Mouse (Mus musculus): ENCODE data around the gene Elovl5. TPM values are rescaled to one million over a fixed set of nuclear protein-coding genes. Genes with fewer than 3 reads are reported as not detected.
A peak's percentile ranks its signal among the peaks of the same experiment; 100 is the strongest.

The Elovl5 gene
- polyA plus RNA-seq, 1 experiment from 2014 or later: 102 TPM

GRCm38 (mm10) chr9:77931740-77932139 is 14.6 kb downstream of the Elovl5 start:
- H3K9me3 ChIP-seq (replicated peaks): no peaks in the 10 kb centered on the region
- DNase-seq (ENCODE audit: low spot score): no peak
- H3K4me3 ChIP-seq: no peak overlapping the region
- H3K4me1 ChIP-seq: peaks cover 44% of the 10 kb centered on the region
- 80% methylated on average over 5 of the region's 5 CpGs for WGBS
- H3K27ac ChIP-seq (replicated peaks): peak overlapping the region; percentile 79
- peaks cover 9% of the 10 kb centered on the region for H3K36me3 ChIP-seq
- H3K27me3 ChIP-seq (ENCODE audit: low read depth, poor library complexity, severe bottlenecking): no peaks in the 10 kb centered on the region

DNA sequence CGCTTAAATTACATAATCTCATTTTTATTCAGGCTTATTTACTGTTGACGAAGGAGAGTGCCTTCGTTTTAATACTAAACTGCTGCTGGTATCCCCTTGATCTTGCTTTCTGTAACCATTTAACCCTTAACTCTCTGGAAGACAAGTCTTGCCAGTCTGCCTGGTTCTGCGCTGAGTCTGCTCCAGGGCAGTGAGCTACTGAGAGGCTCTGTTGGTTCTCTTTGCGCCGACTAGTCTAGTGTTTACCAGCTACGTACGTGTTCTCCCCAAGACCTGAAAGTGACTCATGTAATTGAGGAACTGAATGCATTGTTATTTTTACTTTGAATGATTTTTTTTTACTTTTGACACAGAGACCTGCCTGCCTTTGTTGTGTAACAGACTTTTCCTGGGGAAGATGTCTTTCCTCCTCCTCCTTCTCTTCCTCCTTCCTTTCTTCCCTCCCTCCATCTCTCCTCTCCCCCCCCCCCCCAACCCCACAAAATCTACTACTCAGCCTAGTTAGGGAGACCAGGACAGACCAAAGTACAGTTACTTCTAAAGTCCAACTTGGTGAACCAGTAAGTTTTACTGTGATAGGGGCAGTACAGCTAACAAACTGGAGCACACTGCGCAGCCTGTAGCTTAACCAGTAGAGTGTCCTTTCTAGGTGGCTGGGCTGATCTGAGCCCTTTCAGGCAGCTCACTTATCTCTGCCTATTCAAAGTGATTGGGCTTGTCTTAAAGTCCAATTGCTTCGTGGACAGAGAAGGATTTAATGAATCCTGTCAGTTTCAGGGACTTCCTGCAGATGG is 18.9 kb downstream of the Elovl5 start:
- H3K36me3 ChIP-seq: peaks cover 9% of the 10 kb centered on the region
- 74% methylated on average over 10 of the region's 10 CpGs for WGBS
- no peaks in the 10 kb centered on the region for H3K27me3 ChIP-seq (ENCODE audit: low read depth, poor library complexity, severe bottlenecking)
- no peak for DNase-seq (ENCODE audit: low spot score)
- peaks cover 44% of the 10 kb centered on the region for H3K4me1 ChIP-seq
- no peak overlapping the region for H3K4me3 ChIP-seq
- no peaks in the 10 kb centered on the region for H3K9me3 ChIP-seq (replicated peaks)
- H3K27ac ChIP-seq (replicated peaks): no peak overlapping the region

DNA sequence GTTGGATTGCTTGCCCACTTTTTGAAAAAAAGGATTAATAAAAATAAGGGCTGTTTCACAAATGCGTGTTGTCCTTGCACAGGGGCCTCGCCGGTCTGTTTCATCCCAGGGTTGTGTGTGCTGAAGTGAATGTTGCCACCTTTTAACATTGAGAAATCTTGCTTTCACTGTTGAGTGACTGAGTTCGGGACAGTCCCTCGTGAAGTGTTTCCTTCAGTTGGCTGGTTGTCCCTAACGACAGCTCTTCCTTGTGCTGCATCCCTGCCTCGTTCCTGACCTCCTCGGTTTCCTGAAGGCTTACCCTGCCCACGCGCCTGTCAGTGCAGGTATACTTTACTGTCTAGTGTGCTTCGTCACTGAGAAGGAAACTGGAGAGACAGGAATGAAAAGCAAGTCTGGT is 20.7 kb downstream of the Elovl5 start:
- Histone ChIP-seq H3K4me1 (peaks cover 43% of the 10 kb centered on the region), H3K36me3 (peaks cover 9% of the 10 kb centered on the region), H3K27ac (replicated peaks) (no peak overlapping the region), H3K27me3 (ENCODE audit: low read depth, poor library complexity, severe bottlenecking) (no peaks in the 10 kb centered on the region), H3K9me3 (replicated peaks) (no peaks in the 10 kb centered on the region), H3K4me3 (no peak overlapping the region)
- no peak for DNase-seq (ENCODE audit: low spot score)
- 80% methylated on average over 11 of the region's 11 CpGs for WGBS

- WGBS: 74% methylated on average over 13 of the region's 13 CpGs
- no peaks in the 10 kb centered on the region for H3K27me3 ChIP-seq (ENCODE audit: low read depth, poor library complexity, severe bottlenecking)
- H3K27ac ChIP-seq (replicated peaks): no peak overlapping the region
- H3K4me3 ChIP-seq: no peak overlapping the region
- DNase-seq (ENCODE audit: low spot score): no peak
- peaks cover 9% of the 10 kb centered on the region for H3K36me3 ChIP-seq
- H3K4me1 ChIP-seq: peaks cover 43% of the 10 kb centered on the region
- H3K9me3 ChIP-seq (replicated peaks): no peaks in the 10 kb centered on the region
Measured at GRCm38 (mm10) chr9:77938761-77939553, 21.8 kb downstream of the Elovl5 start.

- Histone ChIP-seq H3K4me3 (no peak overlapping the region), H3K4me1 (peaks cover 43% of the 10 kb centered on the region), H3K36me3 (peaks cover 6% of the 10 kb centered on the region; the same call in 1 of the 2 replicates), H3K9me3 (replicated peaks) (no peaks in the 10 kb centered on the region), H3K27me3 (ENCODE audit: low read depth, poor library complexity, severe bottlenecking) (no peaks in the 10 kb centered on the region), H3K27ac (replicated peaks) (no peak overlapping the region)
- no peak for DNase-seq (ENCODE audit: low spot score)
- 87% methylated on average over 5 of the region's 5 CpGs for WGBS
Measured at GRCm38 (mm10) chr9:77939554-77939920, 22.4 kb downstream of the Elovl5 start.

- no peaks in the 10 kb centered on the region for H3K9me3 ChIP-seq (replicated peaks)
- peaks cover 43% of the 10 kb centered on the region for H3K4me1 ChIP-seq
- no peaks in the 10 kb centered on the region for H3K27me3 ChIP-seq (ENCODE audit: low read depth, poor library complexity, severe bottlenecking)
- DNase-seq (ENCODE audit: low spot score): no peak
- H3K36me3 ChIP-seq: peaks cover 3% of the 10 kb centered on the region; the same call in 1 of the 2 replicates
- no peak overlapping the region for H3K4me3 ChIP-seq
- no peak overlapping the region for H3K27ac ChIP-seq (replicated peaks)
- 77% methylated on average over 6 of the region's 6 CpGs for WGBS
Measured at GRCm38 (mm10) chr9:77941058-77941457, 23.9 kb downstream of the Elovl5 start.

DNA sequence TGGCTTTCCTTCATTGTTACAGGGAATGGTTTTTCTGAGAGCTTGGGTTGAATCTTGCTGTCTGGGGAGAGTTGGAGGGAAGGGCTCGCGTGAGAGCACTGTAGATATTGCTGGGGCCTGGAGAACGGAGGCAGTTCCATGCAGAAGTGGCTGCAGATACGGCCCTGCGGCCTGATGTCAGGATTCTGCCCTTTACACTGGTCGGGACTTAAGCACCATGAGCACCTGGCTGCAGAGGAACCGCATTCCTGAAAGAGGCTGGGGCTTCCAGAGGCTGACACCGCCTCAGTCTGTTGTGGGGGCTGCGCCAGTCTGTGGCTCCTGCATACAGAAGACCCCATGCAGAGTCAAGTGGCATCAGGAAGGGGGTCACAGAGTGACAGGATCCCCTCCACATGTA is 24.7 kb downstream of the Elovl5 start:
- H3K4me1 ChIP-seq: peaks cover 43% of the 10 kb centered on the region
- no peaks in the 10 kb centered on the region for H3K9me3 ChIP-seq (replicated peaks)
- H3K27ac ChIP-seq (replicated peaks): no peak overlapping the region
- WGBS: 75% methylated on average over 9 of the region's 9 CpGs
- H3K27me3 ChIP-seq (ENCODE audit: low read depth, poor library complexity, severe bottlenecking): no peaks in the 10 kb centered on the region
- DNase-seq (ENCODE audit: low spot score): no peak
- H3K36me3 ChIP-seq: no peaks in the 10 kb centered on the region; the same call in 1 of the 2 replicates
- H3K4me3 ChIP-seq: no peak overlapping the region

DNA sequence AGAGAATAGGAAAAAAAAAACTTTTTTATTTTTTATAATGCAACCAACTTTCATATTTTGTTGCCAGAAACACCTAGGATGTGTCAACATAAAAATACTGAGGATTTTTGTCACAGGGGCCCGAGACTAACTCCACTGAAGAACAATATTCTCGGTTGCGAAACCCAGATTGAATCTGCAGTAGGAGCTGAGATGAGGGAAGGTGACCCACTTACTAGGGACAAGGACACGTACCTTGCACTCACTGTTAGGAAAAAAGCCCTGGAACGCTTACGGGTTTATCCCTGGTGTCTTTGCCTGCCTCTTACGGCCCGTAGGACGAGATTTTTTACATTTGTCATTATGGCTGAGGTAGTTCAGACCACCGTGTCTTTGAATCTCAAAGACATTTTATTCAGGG is 25.2 kb downstream of the Elovl5 start:
- no peak overlapping the region for H3K4me3 ChIP-seq
- no peak overlapping the region for H3K27ac ChIP-seq (replicated peaks)
- WGBS: 87% methylated on average over 10 of the region's 10 CpGs
- peaks cover 6% of the 10 kb centered on the region; the same call in 1 of the 2 replicates for H3K36me3 ChIP-seq
- peaks cover 38% of the 10 kb centered on the region for H3K4me1 ChIP-seq
- no peaks in the 10 kb centered on the region for H3K27me3 ChIP-seq (ENCODE audit: low read depth, poor library complexity, severe bottlenecking)
- H3K9me3 ChIP-seq (replicated peaks): no peaks in the 10 kb centered on the region
- no peak for DNase-seq (ENCODE audit: low spot score)

- Histone ChIP-seq H3K27me3 (ENCODE audit: low read depth, poor library complexity, severe bottlenecking) (no peaks in the 10 kb centered on the region), H3K27ac (replicated peaks) (no peak overlapping the region), H3K4me1 (peaks cover 29% of the 10 kb centered on the region), H3K36me3 (peaks cover 10% of the 10 kb centered on the region), H3K4me3 (no peak overlapping the region), H3K9me3 (replicated peaks) (no peaks in the 10 kb centered on the region)
- WGBS: 97% methylated on average over 2 of the region's 2 CpGs
- no peak for DNase-seq (ENCODE audit: low spot score)
Measured at GRCm38 (mm10) chr9:77943316-77943715, 26.2 kb downstream of the Elovl5 start.

DNA sequence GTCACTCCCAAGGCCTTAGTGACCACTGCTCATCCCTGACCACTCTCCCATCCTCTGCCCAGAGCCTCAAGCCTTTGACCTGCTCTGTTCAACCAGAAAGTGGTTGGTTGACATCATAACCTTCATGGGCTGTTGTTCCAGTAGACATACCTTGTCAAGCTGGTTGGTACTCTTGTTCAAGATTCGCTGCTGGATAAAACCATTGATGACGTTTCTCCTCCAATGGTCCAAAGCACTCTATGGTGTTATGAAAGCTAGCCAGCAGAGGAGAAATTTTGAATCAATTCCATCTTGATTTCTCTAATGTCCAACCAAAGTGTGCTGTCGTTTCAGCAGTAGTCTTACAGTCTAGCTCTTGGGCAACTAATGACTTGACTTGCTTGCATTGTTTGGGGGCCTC is 27.0 kb downstream of the Elovl5 start:
- Histone ChIP-seq H3K9me3 (replicated peaks) (no peaks in the 10 kb centered on the region), H3K4me3 (no peak overlapping the region), H3K36me3 (peaks cover 10% of the 10 kb centered on the region), H3K27me3 (ENCODE audit: low read depth, poor library complexity, severe bottlenecking) (no peaks in the 10 kb centered on the region), H3K27ac (replicated peaks) (no peak overlapping the region), H3K4me1 (peaks cover 20% of the 10 kb centered on the region)
- no peak for DNase-seq (ENCODE audit: low spot score)
- 91% methylated on average over 3 of the region's 3 CpGs for WGBS

DNA sequence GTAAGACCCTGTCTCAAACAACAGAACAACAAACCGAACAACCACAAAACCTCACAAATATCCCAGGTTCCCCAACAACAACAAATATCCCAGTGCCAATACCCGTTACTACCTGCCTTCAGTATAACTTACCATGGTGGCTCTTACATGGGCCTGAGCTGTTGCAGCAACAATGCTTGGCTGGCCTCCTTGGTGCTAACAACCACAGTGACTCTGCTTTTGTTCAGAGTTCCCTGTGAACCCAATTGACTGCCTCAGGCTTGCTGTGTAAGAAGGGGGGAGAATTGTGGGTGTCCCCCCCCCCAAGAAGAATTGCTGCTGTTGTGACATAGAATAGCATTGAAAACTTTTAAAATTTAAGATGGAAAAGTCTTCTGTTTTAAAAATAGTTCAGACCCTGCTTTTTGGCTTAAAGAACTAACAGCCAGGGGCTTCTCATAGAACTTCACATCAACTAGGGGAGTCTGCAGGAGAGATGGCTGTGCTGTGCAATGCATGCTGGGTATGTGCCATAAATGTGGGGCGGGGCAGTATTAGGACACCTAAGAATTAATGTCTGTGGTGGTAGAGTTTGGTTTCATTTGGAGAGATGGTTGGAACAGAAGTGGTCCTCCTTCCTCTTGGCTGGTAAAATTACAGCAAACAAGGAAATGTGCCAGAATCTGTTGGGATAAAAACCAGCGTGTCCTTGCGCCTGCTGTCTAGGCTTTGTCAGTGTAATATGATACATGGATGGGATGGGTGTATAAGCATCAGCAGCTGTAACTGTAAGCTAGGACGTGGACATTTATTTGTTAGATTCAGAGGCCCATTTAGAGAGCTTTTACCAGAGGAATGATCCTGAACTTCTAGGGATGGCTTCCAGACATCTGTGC is 28.9 kb downstream of the Elovl5 start:
- Histone ChIP-seq H3K36me3 (peaks cover 10% of the 10 kb centered on the region), H3K27ac (replicated peaks) (no peak overlapping the region), H3K9me3 (replicated peaks) (no peaks in the 10 kb centered on the region), H3K27me3 (ENCODE audit: low read depth, poor library complexity, severe bottlenecking) (no peaks in the 10 kb centered on the region), H3K4me1 (peaks cover 27% of the 10 kb centered on the region), H3K4me3 (no peak overlapping the region)
- 87% methylated on average over 6 of the region's 6 CpGs for WGBS
- no peak for DNase-seq (ENCODE audit: low spot score)

- Histone ChIP-seq H3K27ac (replicated peaks) (no peak overlapping the region), H3K4me1 (peaks cover 37% of the 10 kb centered on the region), H3K4me3 (no peak overlapping the region), H3K9me3 (replicated peaks) (no peaks in the 10 kb centered on the region), H3K36me3 (peaks cover 10% of the 10 kb centered on the region), H3K27me3 (ENCODE audit: low read depth, poor library complexity, severe bottlenecking) (no peaks in the 10 kb centered on the region)
- 98% methylated on average over 2 of the region's 2 CpGs for WGBS
- DNase-seq (ENCODE audit: low spot score): no peak
Measured at GRCm38 (mm10) chr9:77948214-77948613, 31.1 kb downstream of the Elovl5 start.
